Mouse (Mus musculus) liver, adult (tissue): ENCODE results near the gene Uncx.

ENCODE experiments used
- GATA4 ChIP-seq: IDR thresholded peaks from 2 replicates; pipeline ENCODE4 v1.6.1; 2014; ENCODE audit warnings: mild to moderate bottlenecking, low read length; ENCODE audit not compliant: insufficient replicate concordance

The Uncx gene

GRCm38 (mm10) chr5:139573606-139574311, 30.5 kb downstream of the Uncx start:
- no peak for TF ChIP-seq GATA4

GRCm38 (mm10) chr5:139575054-139575453, 31.8 kb downstream of the Uncx start:
- TF ChIP-seq GATA4 = no peak

- TF ChIP-seq GATA4 = no peak
Observed at GRCm38 (mm10) chr5:139580171-139580743, 37.0 kb downstream of the Uncx start.

- no peak for TF ChIP-seq GATA4
Observed at GRCm38 (mm10) chr5:139581308-139581868, 38.1 kb downstream of the Uncx start.

GRCm38 (mm10) chr5:139584971-139585747, 41.9 kb downstream of the Uncx start:
- TF ChIP-seq GATA4 = no peak

GRCm38 (mm10) chr5:139585748-139586060, 42.4 kb downstream of the Uncx start:
- no peak for TF ChIP-seq GATA4

GRCm38 (mm10) chr5:139592011-139592410, 48.7 kb downstream of the Uncx start:
- TF ChIP-seq GATA4 = no peak

- TF ChIP-seq GATA4 = no peak
Observed at GRCm38 (mm10) chr5:139592850-139593249, 49.6 kb downstream of the Uncx start.

- TF ChIP-seq GATA4 = no peak
Observed at GRCm38 (mm10) chr5:139593746-139594145, 50.5 kb downstream of the Uncx start.

GRCm38 (mm10) chr5:139595001-139595400, 51.7 kb downstream of the Uncx start:
- TF ChIP-seq GATA4 = no peak
